ENCODE assay signal across 16 mouse cellular contexts in the genomic region with DNA sequence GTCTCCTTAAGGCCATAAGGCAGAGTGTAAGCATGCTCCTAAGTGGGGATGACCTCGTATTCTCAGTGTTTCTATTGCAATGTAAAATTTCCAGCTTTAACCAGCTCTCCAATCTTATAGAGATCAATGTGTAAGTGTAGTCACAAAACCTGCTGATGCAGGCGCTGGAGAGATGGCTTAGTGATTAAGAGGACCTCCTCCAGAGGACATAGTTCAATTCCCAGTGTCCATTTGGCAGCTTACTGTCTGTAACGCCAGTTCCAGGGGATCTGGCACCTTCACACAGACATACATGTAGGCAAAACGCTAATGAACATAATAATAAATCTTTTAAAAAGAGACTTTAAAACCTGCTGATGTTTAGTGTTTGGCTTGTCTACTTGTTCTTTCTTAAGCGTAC.
"Had no signal": no experiment of that assay in that cellular context is flagged by ENCODE, and none has a peak within 500 bp of the region (broad histone marks: within the 10 kb centered on the region; RNA-seq: fewer than 3 reads in every experiment).

No protein-coding gene starts in this region.

- ATAC-seq: intestine, postnatal 0 days; midbrain, embryonic 15.5 days had no signal

- H3K9me3 ChIP-seq: limb, embryonic 10.5 days; limb, embryonic 13.5 days; liver, embryonic 13.5 days; midbrain, embryonic 12.5 days; midbrain, embryonic 15.5 days; neural tube, embryonic 12.5 days had no signal

- H3K4me3 ChIP-seq: layer of hippocampus, adult 2 months; limb, embryonic 10.5 days; limb, embryonic 13.5 days; liver, embryonic 13.5 days; midbrain, embryonic 12.5 days; midbrain, embryonic 15.5 days; neural tube, embryonic 12.5 days had no signal

- DNase-seq: layer of hippocampus, adult 9-11 months; liver, embryonic 13.5 days; lung, adult 2 months; retina, postnatal 1 day; thymus, adult 2 months; thymus, postnatal 14 days; thymus, postnatal 4 days had no signal

- H3K4me1 ChIP-seq: limb, embryonic 10.5 days; limb, embryonic 13.5 days; liver, embryonic 13.5 days; midbrain, embryonic 12.5 days; midbrain, embryonic 15.5 days; neural tube, embryonic 12.5 days had no signal

- H3K27me3 ChIP-seq: limb, embryonic 13.5 days; liver, embryonic 13.5 days; midbrain, embryonic 12.5 days; midbrain, embryonic 15.5 days; neural tube, embryonic 12.5 days had no signal

- H3K4me2 ChIP-seq: limb, embryonic 13.5 days; liver, embryonic 13.5 days; midbrain, embryonic 12.5 days; midbrain, embryonic 15.5 days; neural tube, embryonic 12.5 days had no signal

- H3K9ac ChIP-seq: limb, embryonic 13.5 days; liver, embryonic 13.5 days; midbrain, embryonic 12.5 days; midbrain, embryonic 15.5 days; neural tube, embryonic 12.5 days had no signal

- H3K27ac ChIP-seq: layer of hippocampus, adult 2 months; limb, embryonic 10.5 days; limb, embryonic 13.5 days; liver, embryonic 13.5 days; macrophage; midbrain, embryonic 12.5 days; midbrain, embryonic 15.5 days; neural tube, embryonic 12.5 days; stomach, postnatal 0 days had no signal
